ENCODE assay signal across 17 mouse cellular contexts in the genomic region with DNA sequence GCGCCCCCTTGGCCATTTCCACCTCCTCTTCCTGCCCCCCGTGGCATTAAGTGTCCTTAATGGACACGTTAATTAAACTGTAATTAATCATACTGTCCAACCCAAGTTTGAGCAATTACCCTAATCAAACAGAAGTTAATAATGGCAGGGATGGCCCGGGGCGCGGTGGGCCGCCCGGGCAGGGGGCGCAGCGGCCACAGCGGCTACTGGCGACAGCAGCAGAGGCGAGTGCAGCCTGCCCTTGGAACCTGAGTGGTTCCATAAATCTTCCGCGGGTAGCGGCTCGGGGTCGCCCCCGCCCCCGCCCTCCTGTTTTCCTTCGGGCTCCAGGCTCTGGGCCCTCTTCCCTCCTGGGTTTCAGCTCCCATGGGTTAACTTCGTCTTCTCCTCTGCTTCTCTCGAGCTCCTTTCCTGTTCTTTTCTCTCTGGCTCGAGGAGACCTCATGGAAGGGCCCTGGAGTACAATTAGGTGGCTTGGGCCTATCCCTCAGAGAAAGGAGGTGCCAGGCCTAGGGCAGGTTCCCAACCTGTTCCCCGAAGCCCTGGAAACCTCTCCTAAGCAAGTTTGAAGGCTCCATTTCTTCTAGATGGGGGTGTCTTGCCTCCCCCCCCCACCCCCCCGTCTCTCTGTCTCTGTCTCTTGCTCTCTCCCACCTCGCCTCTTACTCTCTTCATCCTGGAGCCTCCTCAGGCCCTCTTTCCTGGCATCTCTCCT. TPM values are rescaled to one million over a fixed set of nuclear protein-coding genes. Genes with fewer than 3 reads are reported as not detected.
DNase-seq lines count a peak whose midpoint lies in the region; ATAC-seq lines count a peak whose summit lies in the region.
"Had no signal": no experiment of that assay in that cellular context is flagged by ENCODE, and none has a peak within 500 bp of the region (broad histone marks: within the 10 kb centered on the region; RNA-seq: fewer than 3 reads in every experiment).

No protein-coding gene starts in this region.

- 2% methylated on average over 27 of the region's 27 CpGs for WGBS in midbrain, embryonic 11.5 days
- 2% methylated on average over 27 of the region's 27 CpGs for WGBS in midbrain, embryonic 15.5 days
- WGBS in limb, embryonic 11.5 days: 1% methylated on average over 27 of the region's 27 CpGs
- WGBS in neural tube, embryonic 14.5 days: 1% methylated on average over 27 of the region's 27 CpGs

- no peak overlapping the region for H3K9ac ChIP-seq in midbrain, embryonic 11.5 days (ENCODE audit: low read length)
- H3K9ac ChIP-seq in midbrain, embryonic 15.5 days: no peak overlapping the region
- H3K9ac ChIP-seq in limb, embryonic 11.5 days (ENCODE audit: low read length): no peak overlapping the region
- peak overlapping the region; percentile 28; the same call in 1 of the 2 replicates for H3K9ac ChIP-seq in neural tube, embryonic 14.5 days (replicated peaks; ENCODE audit: low read depth, low read length)
- H3K9ac ChIP-seq: liver, postnatal 0 days; stomach, embryonic 15.5 days had no signal

- H3K4me1 ChIP-seq in midbrain, embryonic 11.5 days (ENCODE audit: control insufficient read depth, insufficient read depth, low read length): peaks cover 22% of the 10 kb centered on the region
- peaks cover 32% of the 10 kb centered on the region for H3K4me1 ChIP-seq in midbrain, embryonic 15.5 days
- peaks cover 22% of the 10 kb centered on the region for H3K4me1 ChIP-seq in limb, embryonic 11.5 days (ENCODE audit: control insufficient read depth, insufficient read depth, low read length)
- H3K4me1 ChIP-seq in neural tube, embryonic 14.5 days (ENCODE audit: control insufficient read depth, insufficient read depth, low read length): peaks cover 15% of the 10 kb centered on the region; the same call in 1 of the 2 replicates

- H3K27ac ChIP-seq in midbrain, embryonic 11.5 days (ENCODE audit: low read depth, low read length): no peak overlapping the region
- no peak overlapping the region for H3K27ac ChIP-seq in midbrain, embryonic 15.5 days
- no peak overlapping the region for H3K27ac ChIP-seq in limb, embryonic 11.5 days (replicated peaks; ENCODE audit: low read depth, low read length)
- H3K27ac ChIP-seq in neural tube, embryonic 14.5 days (ENCODE audit: low read depth, low read length): no peak overlapping the region; the same call in 1 of the 2 replicates
- H3K27ac ChIP-seq: layer of hippocampus, adult 2 months; stomach, embryonic 15.5 days had no signal

- no peak overlapping the region for H3K4me2 ChIP-seq in midbrain, embryonic 11.5 days
- no peak overlapping the region for H3K4me2 ChIP-seq in midbrain, embryonic 15.5 days
- H3K4me2 ChIP-seq in limb, embryonic 11.5 days (ENCODE audit: low read depth, severe bottlenecking): no peak overlapping the region
- H3K4me2 ChIP-seq in neural tube, embryonic 14.5 days (ENCODE audit: low read depth, low read length): peak overlapping the region; percentile 67

- H3K9me3 ChIP-seq in midbrain, embryonic 11.5 days (ENCODE audit: control insufficient read depth, low read length): no peaks in the 10 kb centered on the region; the same call in 1 of the 2 replicates
- H3K9me3 ChIP-seq in midbrain, embryonic 15.5 days: no peaks in the 10 kb centered on the region
- H3K9me3 ChIP-seq in limb, embryonic 11.5 days (ENCODE audit: control insufficient read depth, low read length): peaks cover 4% of the 10 kb centered on the region
- no peaks in the 10 kb centered on the region for H3K9me3 ChIP-seq in neural tube, embryonic 14.5 days (ENCODE audit: control insufficient read depth, low read length)
- H3K9me3 ChIP-seq: stomach, embryonic 15.5 days had no signal

- DNase-seq in embryo, embryonic 10.5 days (ENCODE audit: low spot score): peak; percentile 38
- no peak for DNase-seq in embryo, embryonic 11 days
- peak; percentile 92 for DNase-seq in midbrain, embryonic 11.5 days (ENCODE audit: low spot score, missing footprints)
- DNase-seq in limb, embryonic 11.5 days (ENCODE audit: low spot score): peak; percentile 40
- DNase-seq in frontal cortex, postnatal 10 days (ENCODE audit: low spot score in 2 of 2): no peak
- no peak for DNase-seq in gastrocnemius, postnatal 4 days (ENCODE audit: low spot score in 2 of 2)
- DNase-seq: cerebellum, adult 9-11 months had no signal

- no peak for ATAC-seq in midbrain, embryonic 11.5 days (ENCODE audit: low FRiP score)
- no peak for ATAC-seq in midbrain, embryonic 15.5 days (replicated peaks)
- no peak for ATAC-seq in limb, embryonic 11.5 days (ENCODE audit: insufficient number of reproducible peaks, low FRiP score, low TSS enrichment, low read depth)
- ATAC-seq in neural tube, embryonic 14.5 days (ENCODE audit: low read depth): no peak
- ATAC-seq: activated CD4-positive, CD25-positive, alpha-beta regulatory T cell, adult 4 months; CD4-positive, CD25-positive, alpha-beta regulatory T cell, adult 4 months; liver, postnatal 0 days had no signal

- H3K36me3 ChIP-seq in midbrain, embryonic 11.5 days (ENCODE audit: control insufficient read depth, insufficient read depth, low read length): no peaks in the 10 kb centered on the region
- no peaks in the 10 kb centered on the region for H3K36me3 ChIP-seq in midbrain, embryonic 15.5 days (replicated peaks)
- no peaks in the 10 kb centered on the region for H3K36me3 ChIP-seq in limb, embryonic 11.5 days (ENCODE audit: control insufficient read depth, insufficient read depth, low read length)
- H3K36me3 ChIP-seq in neural tube, embryonic 14.5 days (ENCODE audit: control insufficient read depth, insufficient read depth, low read length): no peaks in the 10 kb centered on the region
- H3K36me3 ChIP-seq: G1E; stomach, embryonic 15.5 days had no signal

- no peak overlapping the region for H3K4me3 ChIP-seq in midbrain, embryonic 11.5 days (ENCODE audit: low read depth, low read length)
- no peak overlapping the region for H3K4me3 ChIP-seq in midbrain, embryonic 15.5 days
- no peak overlapping the region for H3K4me3 ChIP-seq in limb, embryonic 11.5 days (ENCODE audit: low read depth, low read length)
- peak overlapping the region; percentile 47 for H3K4me3 ChIP-seq in neural tube, embryonic 14.5 days (ENCODE audit: low read depth, low read length)
- H3K4me3 ChIP-seq: layer of hippocampus, adult 2 months had no signal

- peaks cover 84% of the 10 kb centered on the region for H3K27me3 ChIP-seq in midbrain, embryonic 11.5 days (ENCODE audit: control insufficient read depth, insufficient read depth, low read length)
- H3K27me3 ChIP-seq in midbrain, embryonic 15.5 days (replicated peaks): peaks cover 86% of the 10 kb centered on the region
- H3K27me3 ChIP-seq in limb, embryonic 11.5 days (ENCODE audit: control insufficient read depth, insufficient read depth, low read length): peaks cover 83% of the 10 kb centered on the region
- H3K27me3 ChIP-seq in neural tube, embryonic 14.5 days (ENCODE audit: control insufficient read depth, insufficient read depth, low read length): peaks cover 16% of the 10 kb centered on the region

RNA-seq across cellular contexts. Expression of a gene that starts 1.5 kb away (rescaled TPM):
- 0.05 and 0.10 TPM in 2 replicates for polyA plus RNA-seq in midbrain, embryonic 11.5 days (2014; fragmentation: Nextera tagmentation; extraction: Ambion mirVana)
- polyA plus RNA-seq in midbrain, embryonic 15.5 days (2015; fragmentation: Nextera tagmentation; extraction: Ambion mirVana): 1.6 and 1.9 TPM in 2 replicates
- 0.12 TPM in 1 of 2 replicates, not detected in the other for polyA plus RNA-seq in limb, embryonic 11.5 days (2014; fragmentation: Nextera tagmentation; extraction: Ambion mirVana)
- polyA plus RNA-seq in neural tube, embryonic 14.5 days (2014; fragmentation: Nextera tagmentation; extraction: Ambion mirVana): 22.7 and 23.2 TPM in 2 replicates
- total RNA-seq in gastrocnemius, postnatal 4 days (2021): under 1 TPM; 0.13 to 0.15 TPM
- total RNA-seq: liver, adult 2 months had no signal
- polyA plus RNA-seq: activated CD4-positive, CD25-positive, alpha-beta regulatory T cell, adult 4 months; CD4-positive, CD25-positive, alpha-beta regulatory T cell, adult 4 months; G1E; heart, embryonic 16.5 days; liver, adult 2 months; liver, postnatal 0 days; stomach, embryonic 15.5 days had no signal

Comparison
In these comparisons a context has a peak if more than half of its experiments do, and no peak if none do; other contexts are left out.
1. DNase-seq: peak in embryo, embryonic 10.5 days (single experiment), midbrain, embryonic 11.5 days (single experiment) and limb, embryonic 11.5 days (single experiment); none in embryo, embryonic 11 days (single experiment), frontal cortex, postnatal 10 days (0 of 2) and gastrocnemius, postnatal 4 days (0 of 2).